Mouse (Mus musculus): ENCODE results near the gene Spon1.

DNA sequence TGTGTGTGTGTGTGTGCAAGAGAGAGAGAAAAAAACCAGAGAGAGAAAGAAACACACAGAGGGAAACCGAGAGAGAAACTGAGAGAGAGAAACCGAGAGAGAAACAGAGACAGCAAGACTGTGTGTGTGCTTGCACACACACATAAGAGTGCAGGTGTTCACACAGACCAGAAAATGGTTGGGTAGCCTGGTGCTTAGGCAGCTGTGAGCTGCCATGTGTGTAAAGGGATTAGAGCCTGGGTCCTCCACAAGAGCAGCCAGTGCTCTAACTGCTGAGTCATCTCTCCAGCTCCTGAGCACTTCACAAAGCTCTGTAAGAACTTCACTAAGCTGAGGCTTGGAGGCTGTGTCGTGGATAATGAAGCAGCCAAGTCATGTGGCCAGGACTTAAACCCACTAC is 80.8 kb downstream of the Spon1 start:
- TF ChIP-seq POLR2A (IDR thresholded peaks at IDR 0.05; ENCODE audit: borderline replicate concordance, insufficient read depth, low read length) (no peak), CTCF (IDR thresholded peaks at IDR 0.05; ENCODE audit: borderline replicate concordance, insufficient read depth, low read depth, low read length) (no peak)

Data from cerebellum, adult 2 months (tissue).